Mouse (Mus musculus): ENCODE results near the gene Mall. TPM values are rescaled to one million over a fixed set of nuclear protein-coding genes. Genes with fewer than 3 reads are reported as not detected.

Gene Mall
- polyA plus RNA-seq (2011; ENCODE audit: insufficient read depth, insufficient read length, low read depth, missing spikeins) = 5.2 and 5.3 TPM in 2 replicates

- Histone ChIP-seq H3K4me1 (ENCODE audit: control insufficient read depth, insufficient read depth, low read length) (no peaks in the 10 kb centered on the region), H3K27ac (ENCODE audit: insufficient read depth, low read length) (no peak within 1 kb of the TSS), H3K9me3 (replicated peaks; ENCODE audit: control insufficient read depth, insufficient read depth, low read length, poor library complexity, severe bottlenecking) (no peaks in the 10 kb centered on the region), H3K9ac (ENCODE audit: low read depth, poor library complexity, severe bottlenecking) (no peak within 1 kb of the TSS), H3K4me3 (ENCODE audit: low read depth, low read length) (peak within 1 kb of the TSS; percentile 20; the same call in 1 of the 2 replicates), H3K36me3 (ENCODE audit: control insufficient read depth, insufficient read depth, low read length, poor library complexity, severe bottlenecking) (no peaks in the 10 kb centered on the region), H3K27me3 (ENCODE audit: control insufficient read depth, insufficient read depth, low read length, poor library complexity, severe bottlenecking) (no peaks in the 10 kb centered on the region)
- TF ChIP-seq POLR2A (IDR thresholded peaks at IDR 0.05; ENCODE audit: insufficient read depth, low read length) (no peak), EP300 (IDR thresholded peaks at IDR 0.05; ENCODE audit: insufficient read depth, low read depth, low read length) (0 out of 2 replicates have a peak, but pooled peaks have one; percentile 50), CTCF (IDR thresholded peaks at IDR 0.05; ENCODE audit: low read depth, low read length) (no peak)
These were observed at the start of gene Mall for GRCm38 (mm10) chr2:127729671-127730070. Gene Mall, minus strand, starts transcription at chr2:127729932.

GRCm38 (mm10) chr2:127778451-127778850, 48.7 kb upstream of the Mall start:
- Histone ChIP-seq H3K36me3 (ENCODE audit: control insufficient read depth, insufficient read depth, low read length, poor library complexity, severe bottlenecking) (no peaks in the 10 kb centered on the region; the same call in 1 of the 2 replicates), H3K27me3 (ENCODE audit: control insufficient read depth, insufficient read depth, low read length, poor library complexity, severe bottlenecking) (no peaks in the 10 kb centered on the region), H3K27ac (ENCODE audit: insufficient read depth, low read length) (no peak overlapping the region), H3K4me1 (ENCODE audit: control insufficient read depth, insufficient read depth, low read length) (peaks cover 2% of the 10 kb centered on the region), H3K4me3 (ENCODE audit: low read depth, low read length) (no peak overlapping the region), H3K9ac (ENCODE audit: low read depth, poor library complexity, severe bottlenecking) (no peak overlapping the region), H3K9me3 (replicated peaks; ENCODE audit: control insufficient read depth, insufficient read depth, low read length, poor library complexity, severe bottlenecking) (no peaks in the 10 kb centered on the region)
- TF ChIP-seq EP300 (IDR thresholded peaks at IDR 0.05; ENCODE audit: insufficient read depth, low read depth, low read length) (no peak), CTCF (IDR thresholded peaks at IDR 0.05; ENCODE audit: low read depth, low read length) (no peak), POLR2A (IDR thresholded peaks at IDR 0.05; ENCODE audit: insufficient read depth, low read length) (no peak)

- H3K4me3 ChIP-seq (ENCODE audit: low read depth, low read length) = no peak overlapping the region
- H3K9ac ChIP-seq (ENCODE audit: low read depth, poor library complexity, severe bottlenecking) = no peak overlapping the region
- peaks cover 2% of the 10 kb centered on the region for H3K4me1 ChIP-seq (ENCODE audit: control insufficient read depth, insufficient read depth, low read length)
- no peaks in the 10 kb centered on the region for H3K9me3 ChIP-seq (replicated peaks; ENCODE audit: control insufficient read depth, insufficient read depth, low read length, poor library complexity, severe bottlenecking)
- no peak overlapping the region for H3K27ac ChIP-seq (ENCODE audit: insufficient read depth, low read length)
- TF ChIP-seq POLR2A (IDR thresholded peaks at IDR 0.05; ENCODE audit: insufficient read depth, low read length) (no peak), CTCF (IDR thresholded peaks at IDR 0.05; ENCODE audit: low read depth, low read length) (no peak), EP300 (IDR thresholded peaks at IDR 0.05; ENCODE audit: insufficient read depth, low read depth, low read length) (no peak)
- H3K27me3 ChIP-seq (ENCODE audit: control insufficient read depth, insufficient read depth, low read length, poor library complexity, severe bottlenecking) = no peaks in the 10 kb centered on the region
- no peaks in the 10 kb centered on the region; the same call in 1 of the 2 replicates for H3K36me3 ChIP-seq (ENCODE audit: control insufficient read depth, insufficient read depth, low read length, poor library complexity, severe bottlenecking)
These were observed 45.3 kb upstream of the Mall start for GRCm38 (mm10) chr2:127775013-127775412.

- Histone ChIP-seq H3K4me3 (ENCODE audit: low read depth, low read length) (no peak overlapping the region), H3K27ac (ENCODE audit: insufficient read depth, low read length) (no peak overlapping the region), H3K9me3 (replicated peaks; ENCODE audit: control insufficient read depth, insufficient read depth, low read length, poor library complexity, severe bottlenecking) (no peaks in the 10 kb centered on the region), H3K36me3 (ENCODE audit: control insufficient read depth, insufficient read depth, low read length, poor library complexity, severe bottlenecking) (no peaks in the 10 kb centered on the region; the same call in 1 of the 2 replicates), H3K27me3 (ENCODE audit: control insufficient read depth, insufficient read depth, low read length, poor library complexity, severe bottlenecking) (no peaks in the 10 kb centered on the region), H3K4me1 (ENCODE audit: control insufficient read depth, insufficient read depth, low read length) (peaks cover 2% of the 10 kb centered on the region), H3K9ac (ENCODE audit: low read depth, poor library complexity, severe bottlenecking) (no peak overlapping the region)
- TF ChIP-seq CTCF (IDR thresholded peaks at IDR 0.05; ENCODE audit: low read depth, low read length) (no peak), EP300 (IDR thresholded peaks at IDR 0.05; ENCODE audit: insufficient read depth, low read depth, low read length) (no peak), POLR2A (IDR thresholded peaks at IDR 0.05; ENCODE audit: insufficient read depth, low read length) (no peak)
These were observed 44.8 kb upstream of the Mall start for GRCm38 (mm10) chr2:127774578-127774941.

- H3K4me3 ChIP-seq (ENCODE audit: low read depth, low read length) = peak overlapping the region; percentile 18; the same call in 1 of the 2 replicates
- no peak overlapping the region for H3K9ac ChIP-seq (ENCODE audit: low read depth, poor library complexity, severe bottlenecking)
- no peaks in the 10 kb centered on the region for H3K27me3 ChIP-seq (ENCODE audit: control insufficient read depth, insufficient read depth, low read length, poor library complexity, severe bottlenecking)
- no peaks in the 10 kb centered on the region for H3K9me3 ChIP-seq (replicated peaks; ENCODE audit: control insufficient read depth, insufficient read depth, low read length, poor library complexity, severe bottlenecking)
- H3K27ac ChIP-seq (ENCODE audit: insufficient read depth, low read length) = no peak overlapping the region
- H3K36me3 ChIP-seq (ENCODE audit: control insufficient read depth, insufficient read depth, low read length, poor library complexity, severe bottlenecking) = no peaks in the 10 kb centered on the region; the same call in 1 of the 2 replicates
- TF ChIP-seq POLR2A (IDR thresholded peaks at IDR 0.05; ENCODE audit: insufficient read depth, low read length) = no peak
- no peak for TF ChIP-seq CTCF (IDR thresholded peaks at IDR 0.05; ENCODE audit: low read depth, low read length)
- no peak for TF ChIP-seq EP300 (IDR thresholded peaks at IDR 0.05; ENCODE audit: insufficient read depth, low read depth, low read length)
- peaks cover 2% of the 10 kb centered on the region for H3K4me1 ChIP-seq (ENCODE audit: control insufficient read depth, insufficient read depth, low read length)
These were observed 44.3 kb upstream of the Mall start for GRCm38 (mm10) chr2:127773938-127774577.

- no peak overlapping the region for H3K4me3 ChIP-seq (ENCODE audit: low read depth, low read length)
- no peaks in the 10 kb centered on the region for H3K36me3 ChIP-seq (ENCODE audit: control insufficient read depth, insufficient read depth, low read length, poor library complexity, severe bottlenecking)
- TF ChIP-seq EP300 (IDR thresholded peaks at IDR 0.05; ENCODE audit: insufficient read depth, low read depth, low read length) (no peak), POLR2A (IDR thresholded peaks at IDR 0.05; ENCODE audit: insufficient read depth, low read length) (no peak), CTCF (IDR thresholded peaks at IDR 0.05; ENCODE audit: low read depth, low read length) (no peak)
- H3K27ac ChIP-seq (ENCODE audit: insufficient read depth, low read length) = no peak overlapping the region
- H3K9me3 ChIP-seq (replicated peaks; ENCODE audit: control insufficient read depth, insufficient read depth, low read length, poor library complexity, severe bottlenecking) = no peaks in the 10 kb centered on the region
- no peaks in the 10 kb centered on the region for H3K27me3 ChIP-seq (ENCODE audit: control insufficient read depth, insufficient read depth, low read length, poor library complexity, severe bottlenecking)
- H3K4me1 ChIP-seq (ENCODE audit: control insufficient read depth, insufficient read depth, low read length) = no peaks in the 10 kb centered on the region
- H3K9ac ChIP-seq (ENCODE audit: low read depth, poor library complexity, severe bottlenecking) = no peak overlapping the region
These were observed 31.9 kb upstream of the Mall start for GRCm38 (mm10) chr2:127761587-127761986.

Measured in ES-Bruce4 (cell line).